Mouse (Mus musculus) Patski (cell line): ENCODE measurements around the gene Unc5c. TPM values are rescaled to one million over a fixed set of nuclear protein-coding genes. Genes with fewer than 3 reads are reported as not detected.

ENCODE experiments used
- ATAC-seq: fragments of 100-300 bp; one replicate; pipeline ENCODE4 v1.8.0; 2021
- CTCF ChIA-PET: fragments of 350-600 bp; sonication (Branson Sonifier 250); formaldehyde crosslinking; loops from one replicate; lab custom pipeline; 2022; ENCODE audit warnings: inconsistent platforms; lab: Charles Lee
- POLR2A ChIA-PET: fragments of 350-600 bp; sonication (Branson Sonifier 250); formaldehyde crosslinking; loops from one replicate; lab custom pipeline; 2022; ENCODE audit warnings: antibody characterized with exemption, inconsistent platforms; lab: Charles Lee
- DNase-seq: peaks from one replicate; pipeline ENCODE4 v3.0.0-alpha.2; 2011; ENCODE audit warnings: low read depth, low spot score
- H3K27me3 ChIP-seq: fragments of 371-371 bp; one replicate; pipeline ENCODE4 v1.5.1; 2021
- CTCF ChIP-seq: fragments of 100-300 bp; IDR thresholded peaks from one replicate; pipeline ENCODE4 v1.5.1; 2021
- in situ Hi-C: fragments of 300-500 bp; cut with MboI; formaldehyde crosslinking; loops from 3 replicates; pipeline ENCODE4 v1.11.1; 2018; ENCODE audit warnings: low pct_unique_long_range_greater_than_20kb, mixed read lengths
- polyA plus RNA-seq: library from polyadenylated mRNA; unstranded; gene quantifications from one replicate; pipeline ENCODE4 v1.2.3, GENCODE M21; 2021

Unc5c gene
- polyA plus RNA-seq, 1 experiment from 2014 or later = under 0.01 TPM

DNA sequence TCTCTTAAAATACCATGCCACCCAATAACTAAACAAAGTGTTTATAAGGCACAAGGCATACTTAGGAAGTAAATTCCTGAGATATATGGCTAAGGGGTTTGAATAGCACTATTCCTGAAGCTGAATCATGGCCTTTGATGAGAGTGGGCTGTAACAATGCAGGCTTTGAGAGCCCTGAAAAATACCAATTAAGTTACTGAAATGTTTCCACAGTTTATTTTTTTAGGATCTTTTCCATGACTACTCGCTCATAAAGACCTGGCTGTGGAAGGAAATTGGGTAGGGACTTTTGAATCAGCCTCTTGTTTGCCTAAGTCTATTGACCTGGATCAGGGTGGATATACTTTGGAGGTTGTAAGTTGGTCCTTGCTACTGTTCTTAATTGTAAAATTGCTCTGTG, 44.8 kb downstream of the Unc5c start:
- ChIA-PET POLR2A (no interaction called here), CTCF (no interaction called here)
- no peak for TF ChIP-seq CTCF
- DNase-seq (no peak), ATAC-seq (no peak)
- in situ Hi-C loops = no loop called here
- no peaks in the 10 kb centered on the region for H3K27me3 ChIP-seq

DNA sequence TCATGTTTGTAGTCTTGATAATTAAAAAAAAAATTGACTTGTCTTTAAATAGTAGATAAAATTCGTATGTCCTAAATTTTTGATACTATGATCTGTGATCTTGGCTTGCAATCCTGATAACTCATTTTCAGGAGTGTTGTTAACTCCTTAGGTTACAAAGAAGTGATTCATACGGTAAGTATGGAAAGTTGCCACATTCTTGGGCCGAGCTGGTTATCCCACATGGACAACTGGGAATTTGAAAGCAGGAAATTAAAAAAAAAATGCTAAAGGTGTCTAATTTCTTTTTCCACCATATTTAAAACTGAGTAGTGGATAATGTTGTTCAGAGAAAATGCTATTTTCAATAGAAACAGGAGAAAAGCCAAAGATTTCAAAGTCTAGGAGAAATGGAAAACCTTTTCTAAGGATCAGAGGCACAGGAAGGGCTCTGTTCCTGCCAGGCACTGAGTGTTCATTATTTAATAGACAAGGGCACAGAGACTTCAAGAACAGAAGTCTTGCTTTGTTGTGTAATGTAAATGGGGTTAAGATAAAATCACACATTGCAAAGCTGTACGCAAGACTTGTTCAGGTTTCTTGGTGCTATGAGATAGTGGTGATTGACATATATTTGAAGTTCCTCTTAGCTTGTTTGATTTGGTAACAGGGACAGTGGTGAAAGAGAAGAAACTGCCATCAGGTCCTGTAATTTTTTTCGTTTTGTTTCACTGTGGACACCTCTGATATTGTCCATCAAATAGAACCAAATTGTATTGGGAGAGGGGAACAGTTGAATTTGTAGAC, 46.4 kb downstream of the Unc5c start:
- no peak for DNase-seq
- H3K27me3 ChIP-seq = no peaks in the 10 kb centered on the region
- in situ Hi-C loops = no loop called here
- CTCF ChIA-PET = no interaction called here
- ATAC-seq = no peak
- POLR2A ChIA-PET = no interaction called here
- TF ChIP-seq CTCF = no peak

DNA sequence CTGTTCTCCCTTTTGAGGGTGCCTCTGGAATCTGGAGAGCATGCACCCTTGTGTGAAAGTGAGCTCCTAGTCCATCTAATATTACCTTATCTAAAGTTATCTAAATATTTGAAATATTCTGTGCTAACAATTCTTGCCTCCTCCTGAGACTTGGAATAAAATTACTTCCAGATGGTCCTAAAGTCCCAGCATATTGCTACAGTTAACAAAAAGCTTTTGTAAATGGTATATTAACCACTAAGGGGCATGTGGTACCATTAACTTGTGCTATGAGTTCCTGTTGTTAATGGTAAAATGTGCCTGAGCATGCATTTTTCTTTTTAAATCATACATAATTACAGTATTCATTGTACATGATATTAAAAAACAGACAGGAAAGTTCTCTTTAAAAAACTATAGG, 63.7 kb downstream of the Unc5c start:
- POLR2A ChIA-PET = no interaction called here
- no peak for TF ChIP-seq CTCF
- no peaks in the 10 kb centered on the region for H3K27me3 ChIP-seq
- in situ Hi-C loops = no loop called here
- CTCF ChIA-PET = interaction anchor here (1.2 to 1.9 kb wide), 2 partner anchors 15 to 22 kb away, joined by 3 to 7 read pairs; no protein-coding TSS in a partner anchor
- DNase-seq (no peak), ATAC-seq (no peak)

DNA sequence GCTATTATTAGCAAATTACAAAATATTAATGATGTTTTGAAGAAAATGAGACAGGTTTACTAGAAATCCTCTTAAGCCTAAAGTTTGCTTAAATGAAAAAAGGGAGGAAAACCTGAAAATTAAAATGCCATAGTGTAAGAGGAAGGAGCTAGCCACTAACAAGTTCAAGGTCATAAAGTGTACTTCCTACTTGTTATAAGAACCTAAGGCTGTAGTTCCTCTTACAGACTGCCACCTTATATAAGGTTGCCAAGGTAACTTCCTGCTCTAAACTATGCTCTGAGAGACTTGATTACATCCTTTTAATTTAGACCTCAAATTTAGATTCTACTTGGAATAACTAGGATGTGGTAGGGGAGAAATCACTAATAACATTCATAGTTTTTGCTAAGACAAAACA, 64.6 kb downstream of the Unc5c start:
- ATAC-seq (no peak), DNase-seq (no peak)
- no peaks in the 10 kb centered on the region for H3K27me3 ChIP-seq
- in situ Hi-C loops = no loop called here
- POLR2A ChIA-PET = no interaction called here
- TF ChIP-seq CTCF = no peak
- CTCF ChIA-PET = no interaction called here

DNA sequence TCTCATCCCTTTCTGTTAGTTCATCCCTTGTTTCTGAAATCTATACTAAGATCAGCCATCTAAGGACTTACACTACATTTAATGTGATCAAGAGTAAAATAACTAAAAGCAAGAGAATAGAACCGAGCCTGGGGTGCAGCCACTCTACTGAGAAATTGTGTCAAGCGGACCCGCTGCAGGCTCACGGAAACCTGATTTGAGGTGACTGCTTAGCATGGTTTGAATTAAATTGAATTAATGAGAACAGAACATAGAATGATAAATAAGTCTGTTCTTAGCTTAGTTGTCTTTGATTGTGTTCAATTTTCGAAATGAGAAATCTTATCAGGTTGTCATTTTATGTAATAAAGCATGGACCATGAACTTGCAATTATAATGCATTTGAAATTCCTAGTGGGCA, 68.8 kb downstream of the Unc5c start:
- no peak for ATAC-seq
- ChIA-PET POLR2A (no interaction called here), CTCF (interaction anchor here (1.0 kb wide), 1 partner anchor 110 kb away, joined by 3 read pairs; no protein-coding TSS in a partner anchor)
- H3K27me3 ChIP-seq = no peaks in the 10 kb centered on the region
- no peak for TF ChIP-seq CTCF
- in situ Hi-C loops = no loop called here
- no peak for DNase-seq

DNA sequence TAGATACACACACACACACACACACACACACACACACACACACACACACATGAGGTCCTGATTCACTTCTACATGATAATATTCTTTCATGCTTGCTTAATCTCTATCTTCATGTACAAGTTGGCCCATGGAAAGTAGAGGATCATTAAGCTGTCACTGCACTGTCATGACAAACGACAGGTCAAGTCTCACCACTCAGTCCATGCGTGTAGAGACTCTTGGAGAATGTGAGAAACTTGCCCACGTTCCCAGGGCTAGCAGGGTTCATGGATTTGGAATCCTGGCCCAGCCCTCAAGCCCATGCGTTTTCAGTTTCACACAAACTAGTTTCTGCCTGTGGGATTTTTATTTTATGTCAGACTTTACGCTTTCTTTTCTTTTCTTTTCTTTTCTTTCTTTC, 71.8 kb downstream of the Unc5c start:
- ATAC-seq (no peak), DNase-seq (no peak)
- no peaks in the 10 kb centered on the region for H3K27me3 ChIP-seq
- in situ Hi-C loops = no loop called here
- CTCF ChIA-PET = interaction anchor here (1.4 kb wide), 2 partner anchors 11 to 17 kb away, joined by 3 to 4 read pairs; no protein-coding TSS in a partner anchor
- no peak for TF ChIP-seq CTCF
- POLR2A ChIA-PET = no interaction called here

DNA sequence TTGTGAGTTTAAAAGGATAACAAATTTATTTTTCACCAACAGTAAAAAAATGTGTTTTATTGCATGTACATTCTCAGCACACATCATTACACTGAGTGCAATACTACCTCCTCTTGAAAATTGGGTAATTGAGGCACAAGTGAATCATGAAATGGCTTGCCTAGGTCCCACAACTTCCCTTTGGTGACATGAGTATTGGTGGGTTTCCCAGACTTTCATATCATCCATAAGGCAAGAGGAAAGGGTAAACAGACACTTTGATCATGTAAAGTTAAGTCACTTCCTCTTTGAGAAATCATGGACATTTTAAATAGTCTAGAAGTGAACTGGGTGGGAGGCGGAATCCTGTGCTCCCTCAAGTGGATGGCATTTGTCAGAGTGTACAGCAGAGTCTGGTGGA, 73.1 kb downstream of the Unc5c start:
- ChIA-PET POLR2A (interaction anchor here (0.5 kb wide), 1 partner anchor 17 kb away, joined by 3 read pairs; no protein-coding TSS in a partner anchor), CTCF (interaction anchor here (1.4 kb wide), 1 partner anchor 9 kb away, joined by 3 read pairs; no protein-coding TSS in a partner anchor)
- DNase-seq (no peak), ATAC-seq (no peak)
- TF ChIP-seq CTCF = no peak
- no peaks in the 10 kb centered on the region for H3K27me3 ChIP-seq
- in situ Hi-C loops = no loop called here

DNA sequence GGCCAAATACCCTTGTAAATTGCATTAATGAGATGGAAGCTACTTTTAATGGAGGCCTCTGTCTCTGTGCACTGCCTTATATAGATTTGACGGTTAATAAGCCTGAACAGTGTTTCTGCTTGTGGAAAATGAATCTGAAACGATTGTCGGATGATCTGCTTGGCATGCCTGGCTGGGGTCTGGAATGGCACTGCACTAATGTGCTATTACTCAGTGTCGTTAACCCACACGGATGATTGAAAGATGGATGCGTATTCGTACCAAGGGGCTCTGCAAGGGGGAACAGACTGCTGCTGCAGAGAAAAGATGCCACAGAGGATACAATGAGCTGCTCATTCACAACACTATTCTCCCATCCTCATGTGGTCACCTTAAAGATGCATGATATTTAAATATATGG, 75.7 kb downstream of the Unc5c start:
- ChIA-PET CTCF (no interaction called here), POLR2A (no interaction called here)
- no peak for TF ChIP-seq CTCF
- H3K27me3 ChIP-seq = no peaks in the 10 kb centered on the region
- in situ Hi-C loops = no loop called here
- DNase-seq (no peak), ATAC-seq (no peak)

DNA sequence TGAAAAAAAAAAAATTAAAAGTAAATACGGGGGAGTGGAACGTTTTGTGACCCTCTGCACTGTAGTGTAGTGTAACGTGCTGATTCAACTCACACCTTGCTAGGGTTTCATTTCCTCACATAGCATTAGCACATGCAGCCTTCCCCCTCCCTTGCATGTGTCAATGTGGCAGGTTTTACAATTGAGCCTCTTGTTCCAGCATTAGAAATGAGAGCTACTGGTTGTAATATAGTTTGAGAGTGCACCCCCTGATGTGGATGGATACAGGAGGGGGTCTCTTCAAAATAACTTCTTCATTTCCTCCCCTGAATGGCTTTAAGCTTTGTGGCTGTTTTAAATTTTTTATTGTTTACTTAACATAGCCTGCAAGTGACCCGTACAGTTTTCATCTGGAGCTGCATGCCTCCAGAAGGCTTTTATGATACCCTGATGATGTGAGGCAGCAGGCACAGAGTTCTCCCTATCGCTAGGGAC, 82.4 kb downstream of the Unc5c start:
- POLR2A ChIA-PET = no interaction called here
- no peak for ATAC-seq
- no peak for DNase-seq
- CTCF ChIA-PET = interaction anchor here (0.9 kb wide), 1 partner anchor 10 kb away, joined by 3 read pairs; no protein-coding TSS in a partner anchor
- TF ChIP-seq CTCF = no peak
- in situ Hi-C loops = no loop called here
- H3K27me3 ChIP-seq = no peaks in the 10 kb centered on the region

DNA sequence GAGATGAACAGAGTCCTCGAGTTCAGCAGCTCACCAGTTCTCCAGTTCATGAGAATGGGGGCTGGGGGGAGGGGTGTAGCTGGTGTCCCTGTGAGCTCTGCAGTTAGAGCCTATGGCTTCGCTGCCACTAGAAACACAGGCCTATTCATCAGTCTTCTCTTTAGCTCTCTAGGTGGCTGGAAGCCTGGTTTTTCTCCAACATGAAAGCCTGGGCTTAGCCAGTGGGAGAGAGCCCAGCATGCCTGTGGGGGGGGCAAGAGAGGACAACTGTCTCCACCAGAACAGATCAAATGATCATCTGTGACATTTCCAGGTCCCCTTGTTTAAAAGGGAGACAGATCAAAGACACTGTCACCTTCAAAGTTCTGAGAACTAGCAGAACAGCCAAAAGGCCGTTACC, 84.6 kb downstream of the Unc5c start:
- ATAC-seq (no peak), DNase-seq (no peak)
- TF ChIP-seq CTCF = no peak
- CTCF ChIA-PET = no interaction called here
- POLR2A ChIA-PET = no interaction called here
- H3K27me3 ChIP-seq = no peaks in the 10 kb centered on the region
- in situ Hi-C loops = no loop called here

DNA sequence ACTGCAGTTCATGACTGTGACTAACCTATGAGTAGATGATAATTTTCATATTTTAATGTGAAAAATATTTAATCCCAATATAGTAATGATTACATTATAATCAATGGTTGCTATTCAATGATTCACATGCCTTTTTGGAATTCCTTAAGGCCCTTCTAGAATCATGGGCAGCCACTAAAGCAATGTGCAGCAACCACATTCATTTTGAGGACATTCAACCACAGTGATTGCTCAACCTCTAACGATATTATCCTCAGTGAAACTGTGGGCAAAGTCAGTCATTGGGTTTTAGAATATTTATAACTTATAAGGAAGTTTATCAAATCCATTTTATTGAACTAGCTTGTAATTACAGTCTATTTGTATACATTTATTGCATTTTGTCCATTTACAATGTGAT, 87.9 kb downstream of the Unc5c start:
- POLR2A ChIA-PET = no interaction called here
- no peak for DNase-seq
- no peak for ATAC-seq
- H3K27me3 ChIP-seq = no peaks in the 10 kb centered on the region
- in situ Hi-C loops = no loop called here
- CTCF ChIA-PET = no interaction called here
- TF ChIP-seq CTCF = no peak
